Mouse (Mus musculus) small intestine, adult 2 months (tissue): ENCODE measurements around the gene Hspa8.

ENCODE experiments used
- CTCF ChIP-seq: fragments of 200-500 bp; IDR thresholded peaks from 2 replicates; pipeline ENCODE4 v1.5.1; 2012; ENCODE audit warnings: low read depth, mild to moderate bottlenecking, control low read depth, inconsistent platforms, low read length, moderate library complexity, mixed read lengths; ENCODE audit not compliant: insufficient replicate concordance, insufficient read length; ENCODE audit errors: extremely low read depth
- POLR2A ChIP-seq: fragments of 200-500 bp; IDR thresholded peaks from 2 replicates; pipeline ENCODE4 v1.6.1; 2012; ENCODE audit warnings: low read depth, mild to moderate bottlenecking, control low read depth, inconsistent platforms, low read length, moderate library complexity

- TF ChIP-seq POLR2A (no peak), CTCF (no peak)
These were observed 26.6 kb downstream of the Hspa8 start for GRCm38 (mm10) chr9:40827366-40827765.
